Mouse (Mus musculus) frontal cortex, postnatal 14 days (tissue): ENCODE results near the gene Oxsm.
A peak's percentile ranks its signal among the peaks of the same experiment; 100 is the strongest.

Experiments
- DNase-seq, 2 experiments: peaks; one replicate each; pipeline ENCODE4 v3.0.0; 2022; ENCODE audit warnings: low spot score in 2 of 2

The Oxsm gene

GRCm38 (mm10) chr14:16249171-16249874 is at the start of gene Oxsm, which contains the start of gene Ngly1:
Gene Oxsm, minus strand, starts transcription at chr14:16249808.
Gene Ngly1, plus strand, starts transcription at chr14:16249280.
- DNase-seq: peak; percentile 52 to 68

GRCm38 (mm10) chr14:16296816-16297468 is 47.3 kb upstream of the Oxsm start:
- DNase-seq: no peak

GRCm38 (mm10) chr14:16293921-16294320 is 44.3 kb upstream of the Oxsm start:
- DNase-seq: no peak

- DNase-seq: no peak
Observed at GRCm38 (mm10) chr14:16293015-16293414, 43.4 kb upstream of the Oxsm start.

- no peak for DNase-seq
Observed at GRCm38 (mm10) chr14:16292371-16292770, 42.8 kb upstream of the Oxsm start.

GRCm38 (mm10) chr14:16283966-16284365 is 34.4 kb upstream of the Oxsm start:
- no peak for DNase-seq

GRCm38 (mm10) chr14:16279196-16279595 is 29.6 kb upstream of the Oxsm start:
- DNase-seq: no peak

- no peak for DNase-seq
Observed at GRCm38 (mm10) chr14:16273677-16274076, 24.1 kb upstream of the Oxsm start.

GRCm38 (mm10) chr14:16269776-16270175 is 20.2 kb upstream of the Oxsm start:
- DNase-seq: no peak

GRCm38 (mm10) chr14:16267028-16267427 is 17.4 kb upstream of the Oxsm start:
- DNase-seq: no peak

- DNase-seq: no peak
Observed at GRCm38 (mm10) chr14:16261869-16262268, 12.3 kb upstream of the Oxsm start.

GRCm38 (mm10) chr14:16260541-16260940 is 10.9 kb upstream of the Oxsm start:
- peak in 1 of 2 experiments; percentile 14 for DNase-seq

GRCm38 (mm10) chr14:16256209-16256608 is 6.6 kb upstream of the Oxsm start:
- no peak for DNase-seq

- DNase-seq: no peak
Observed at GRCm38 (mm10) chr14:16255745-16256144, 6.1 kb upstream of the Oxsm start.

GRCm38 (mm10) chr14:16250099-16250498 is 491 bp upstream of the Oxsm start:
- no peak for DNase-seq

GRCm38 (mm10) chr14:16248603-16249157 is 928 bp downstream of the Oxsm start:
- DNase-seq: no peak

GRCm38 (mm10) chr14:16248135-16248534 is 1.5 kb downstream of the Oxsm start:
- no peak for DNase-seq

- no peak for DNase-seq
Observed at GRCm38 (mm10) chr14:16246340-16246912, 3.2 kb downstream of the Oxsm start.

- DNase-seq: no peak
Observed at GRCm38 (mm10) chr14:16245127-16245526, 4.5 kb downstream of the Oxsm start.

- DNase-seq: no peak
Observed at GRCm38 (mm10) chr14:16244370-16244769, 5.2 kb downstream of the Oxsm start.

GRCm38 (mm10) chr14:16243603-16244209 is 5.9 kb downstream of the Oxsm start:
- DNase-seq: no peak

- peak; percentile 82 to 86 for DNase-seq
Observed at GRCm38 (mm10) chr14:16242947-16243602, 6.5 kb downstream of the Oxsm start.
